Mouse (Mus musculus) mature B cell (primary cell): Measurements from ENCODE around the gene Swi5.

ENCODE experiments used
- in situ Hi-C: fragments of 300-500 bp; cut with MboI; formaldehyde crosslinking; loops from 2 replicates; pipeline ENCODE4 v1.14.3; 2019

Swi5 gene

GRCm38 (mm10) chr2:32260635-32261034 is 27.2 kb downstream of the Swi5 start:
- in situ Hi-C loops: no loop called here

- in situ Hi-C loops: no loop called here
These were observed 28.0 kb downstream of the Swi5 start, which contains the start of gene Uck1 for GRCm38 (mm10) chr2:32259657-32260417. Gene Uck1 (minus strand): TSS chr2:32260159.

DNA sequence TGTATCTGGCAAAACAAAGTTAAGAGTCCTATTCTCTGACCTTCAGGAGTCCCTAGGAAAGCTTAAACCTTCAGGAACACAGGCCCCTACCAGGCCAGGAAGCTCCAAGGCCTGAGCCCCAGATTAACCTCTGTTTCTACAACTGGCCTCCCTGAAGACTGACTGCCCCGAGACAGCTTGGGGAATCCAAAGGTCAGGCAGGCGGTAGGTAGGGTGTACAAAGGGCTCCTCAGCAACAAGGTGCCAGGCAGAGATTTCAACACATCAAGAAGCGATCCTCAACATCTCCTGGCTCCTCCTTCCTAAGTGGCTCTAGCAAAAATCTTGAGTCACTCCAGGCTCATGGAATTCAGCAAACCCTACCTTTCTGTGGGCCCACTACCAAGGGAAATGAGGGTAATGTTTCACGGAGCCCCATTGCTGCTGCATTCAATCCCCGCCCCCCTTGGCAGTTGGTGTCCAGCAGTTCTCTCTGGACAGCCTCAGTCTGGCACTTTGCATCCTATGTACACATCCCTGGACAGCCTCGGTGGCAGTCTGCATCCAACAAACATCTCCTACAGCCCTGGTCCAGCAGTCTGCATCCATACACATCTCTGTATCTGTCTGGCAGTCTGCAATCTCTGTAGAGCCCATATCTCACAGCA is 28.9 kb downstream of the Swi5 start:
- in situ Hi-C loops: no loop called here

- in situ Hi-C loops: no loop called here
These were observed 31.6 kb downstream of the Swi5 start for GRCm38 (mm10) chr2:32256273-32256672.

GRCm38 (mm10) chr2:32254563-32254962 is 33.3 kb downstream of the Swi5 start:
- in situ Hi-C loops: no loop called here

DNA sequence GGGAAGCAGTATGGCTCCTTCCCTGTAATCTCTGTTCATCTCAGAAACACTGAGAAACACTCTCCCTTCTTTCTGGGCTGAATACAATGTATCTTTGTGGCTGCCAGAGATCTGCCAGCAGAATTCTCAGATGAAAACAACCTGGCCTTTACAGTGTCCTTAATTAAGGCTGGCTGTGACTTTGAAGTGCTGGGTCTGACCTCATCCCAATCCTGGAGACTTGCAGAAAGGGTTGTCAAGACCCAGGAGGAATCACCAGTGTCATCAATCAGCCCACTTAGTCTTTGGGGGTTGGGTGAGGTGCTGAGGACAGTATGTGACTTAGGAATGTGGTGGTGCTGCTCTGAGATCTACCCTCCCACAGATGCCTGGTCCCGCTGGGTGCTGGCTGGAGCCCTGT is 34.5 kb downstream of the Swi5 start:
- in situ Hi-C loops: no loop called here

DNA sequence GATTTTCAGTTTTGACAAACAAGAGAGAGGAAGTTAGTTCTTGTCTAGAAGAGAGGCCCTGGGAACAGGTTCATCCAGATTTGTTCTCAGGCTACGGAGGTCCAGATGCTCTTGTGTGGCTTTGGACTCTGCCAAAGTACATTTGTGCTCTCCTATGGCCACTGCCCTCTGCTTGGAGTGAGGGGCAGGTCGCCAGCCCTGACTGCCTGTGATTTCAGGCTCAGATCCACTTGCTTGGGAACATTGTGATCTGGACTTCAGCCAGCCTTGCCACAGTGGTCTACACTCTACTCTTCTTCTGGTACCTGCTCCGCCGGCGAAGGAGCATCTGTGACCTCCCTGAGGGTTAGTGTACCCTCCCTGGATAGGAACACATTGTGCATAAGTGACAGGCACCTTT is 35.2 kb downstream of the Swi5 start:
- in situ Hi-C loops: no loop called here

DNA sequence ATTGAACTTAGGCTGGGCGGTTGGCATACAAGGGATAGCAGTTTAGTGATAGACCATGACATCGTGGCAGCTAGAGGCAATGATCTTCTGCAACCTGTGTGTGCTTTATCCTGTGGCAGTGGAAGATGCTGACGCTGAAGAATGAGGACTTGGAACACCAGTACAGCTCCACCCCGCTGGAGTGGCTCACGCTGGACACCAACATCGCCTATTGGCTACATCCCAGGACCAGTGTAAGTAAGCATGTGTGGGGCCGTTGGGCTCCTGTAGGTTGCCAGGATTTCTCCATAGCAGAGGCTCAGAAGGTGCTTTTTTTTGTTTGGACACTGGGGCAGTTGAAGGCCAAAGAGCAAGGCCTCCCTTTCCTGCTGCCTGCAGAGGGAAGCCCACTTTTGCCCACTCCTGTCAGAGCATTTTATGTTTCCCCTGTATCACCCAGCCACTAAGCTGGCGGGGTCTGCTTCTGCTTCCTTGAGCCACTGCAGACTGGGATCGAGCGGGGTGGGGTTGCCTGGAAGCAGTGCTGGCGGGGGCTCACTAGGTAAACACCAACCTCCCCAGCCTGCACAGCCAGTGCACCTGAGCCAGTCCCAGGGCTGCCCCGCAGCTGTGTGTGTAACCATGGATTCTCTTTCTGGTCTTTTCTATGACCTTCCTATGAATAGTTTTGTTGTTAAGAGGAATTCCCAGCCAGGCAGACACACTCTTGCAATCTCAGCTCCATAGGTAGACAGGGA is 35.9 kb downstream of the Swi5 start:
- in situ Hi-C loops: no loop called here

- in situ Hi-C loops: no loop called here
These were observed 39.2 kb downstream of the Swi5 start for GRCm38 (mm10) chr2:32248377-32249361.

GRCm38 (mm10) chr2:32246741-32247140 is 41.1 kb downstream of the Swi5 start:
- in situ Hi-C loops: no loop called here

DNA sequence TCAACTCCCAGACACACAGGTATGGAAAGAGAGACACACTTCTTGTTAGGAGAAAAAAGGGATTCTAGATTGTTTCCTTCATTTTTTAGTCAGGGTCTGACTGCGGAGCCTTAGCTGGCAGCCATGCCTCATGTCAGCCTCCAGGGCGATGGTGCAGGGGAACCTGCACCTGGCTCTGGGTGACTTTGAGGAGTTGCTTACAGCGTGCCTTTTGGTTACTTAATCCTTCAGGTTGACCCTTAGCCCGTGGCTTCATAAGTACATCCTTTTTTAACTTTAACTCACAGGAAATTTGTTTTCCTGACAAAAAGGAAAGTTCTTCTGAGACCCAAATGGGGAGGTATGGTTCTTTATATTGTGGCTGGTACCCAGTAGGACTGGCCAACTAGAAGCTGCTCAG is 44.9 kb downstream of the Swi5 start:
- in situ Hi-C loops: no loop called here

GRCm38 (mm10) chr2:32240591-32240990 is 47.3 kb downstream of the Swi5 start:
- in situ Hi-C loops: no loop called here

GRCm38 (mm10) chr2:32238708-32239435 is 49.0 kb downstream of the Swi5 start:
- in situ Hi-C loops: no loop called here

DNA sequence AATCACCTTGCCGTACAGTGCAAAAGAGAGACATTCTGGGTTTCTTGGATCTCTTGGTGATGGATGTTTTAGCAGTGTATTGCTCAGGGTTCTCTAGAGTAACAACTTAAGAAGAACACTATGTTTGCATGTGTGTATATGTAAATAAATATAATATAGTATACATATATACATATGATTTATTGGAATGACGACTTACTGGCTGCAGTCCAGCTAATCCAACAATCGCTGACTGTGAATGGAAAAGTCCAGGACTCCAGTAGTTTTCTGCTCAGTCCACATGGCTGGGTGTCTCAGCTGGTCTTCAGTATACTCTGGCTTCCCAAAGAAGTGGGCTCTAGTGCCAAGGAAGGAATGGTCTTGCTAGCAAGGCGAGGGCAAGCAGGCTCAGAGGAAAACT is 50.3 kb downstream of the Swi5 start:
- in situ Hi-C loops: no loop called here

DNA sequence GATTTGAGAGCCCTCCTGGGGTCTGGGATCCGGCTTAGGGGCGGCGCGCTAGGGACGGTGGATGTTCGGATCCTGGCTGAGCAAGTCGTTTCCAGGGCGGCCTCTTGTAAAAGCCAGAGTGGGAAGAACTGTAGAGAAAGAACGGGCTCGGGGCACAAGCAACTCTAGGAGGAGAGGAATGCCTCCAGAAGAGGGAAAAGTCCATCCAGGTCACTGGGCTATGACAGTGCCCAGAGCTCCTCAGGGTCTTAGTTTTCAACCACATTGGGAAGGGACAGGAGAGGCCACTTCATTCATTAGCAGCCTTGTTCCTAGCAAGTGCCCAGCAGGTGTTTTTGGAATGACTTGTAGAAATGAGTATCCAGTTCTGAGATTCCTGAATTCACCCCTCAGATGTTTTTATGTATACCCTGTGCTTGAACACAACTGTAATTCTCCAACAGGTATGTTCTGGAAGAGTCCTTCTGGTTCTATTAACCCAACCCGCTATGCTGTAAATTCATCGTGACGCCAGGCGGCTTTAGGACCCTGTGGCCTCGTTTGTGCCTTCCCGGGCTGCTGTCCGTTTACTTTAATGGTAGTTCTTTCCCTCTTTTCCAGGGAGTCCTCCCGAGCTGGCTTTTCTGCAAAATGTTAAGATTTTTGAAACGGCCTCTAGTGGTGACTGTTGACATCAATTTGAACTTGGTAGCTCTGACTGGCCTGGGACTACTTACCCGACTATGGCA is 51.0 kb downstream of the Swi5 start:
- in situ Hi-C loops: no loop called here

GRCm38 (mm10) chr2:32235886-32236759 is 51.8 kb downstream of the Swi5 start, which contains the start of gene Pomt1:
Gene Pomt1 (plus strand): TSS chr2:32236590.
- in situ Hi-C loops: no loop called here

DNA sequence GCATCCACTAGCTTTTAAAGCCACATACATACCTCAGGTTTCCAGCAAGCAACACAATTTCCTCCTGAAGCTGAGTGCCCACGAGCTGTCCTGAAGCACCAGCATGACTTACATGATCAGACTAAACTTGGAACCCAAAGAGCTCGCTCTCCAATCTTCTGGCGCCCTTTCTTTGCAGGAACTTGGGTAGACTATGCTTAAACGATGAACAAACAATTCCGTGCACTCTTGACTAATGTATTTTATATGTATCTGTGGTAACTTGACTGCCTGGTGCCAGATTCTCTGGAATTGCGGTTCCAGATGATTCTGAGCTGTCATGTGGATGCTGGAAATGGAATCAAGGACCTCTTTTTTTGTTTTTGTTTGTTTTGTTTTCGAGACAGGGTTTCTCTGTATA is 52.4 kb downstream of the Swi5 start:
- in situ Hi-C loops: no loop called here
